Mouse (Mus musculus) spleen, adult 18-20 months (tissue): ENCODE results near the gene Ube2d2b.

Experiments used
- DNase-seq, 2 experiments: peaks; one replicate each; pipeline ENCODE4 v3.0.0; 2022; ENCODE audit warnings: mixed read lengths in 2 of 2

Gene Ube2d2b

GRCm38 (mm10) chr5:107829998-107830560, at the start of gene Ube2d2b:
Gene Ube2d2b (plus strand): TSS chr5:107830099.
- DNase-seq = no peak

GRCm38 (mm10) chr5:107782360-107782759, 47.5 kb upstream of the Ube2d2b start:
- no peak for DNase-seq

GRCm38 (mm10) chr5:107787682-107788443, 42.0 kb upstream of the Ube2d2b start:
- DNase-seq = no peak

- DNase-seq = peak in 1 of 2 experiments; percentile 10
Observed at GRCm38 (mm10) chr5:107789492-107789891, 40.4 kb upstream of the Ube2d2b start.

GRCm38 (mm10) chr5:107791966-107792365, 37.9 kb upstream of the Ube2d2b start:
- no peak for DNase-seq

- DNase-seq = no peak
Observed at GRCm38 (mm10) chr5:107792516-107792915, 37.4 kb upstream of the Ube2d2b start.

- DNase-seq = no peak
Observed at GRCm38 (mm10) chr5:107793258-107793657, 36.6 kb upstream of the Ube2d2b start.

GRCm38 (mm10) chr5:107793927-107794326, 36.0 kb upstream of the Ube2d2b start:
- no peak for DNase-seq

GRCm38 (mm10) chr5:107798290-107798689, 31.6 kb upstream of the Ube2d2b start:
- no peak for DNase-seq

GRCm38 (mm10) chr5:107801234-107801633, 28.7 kb upstream of the Ube2d2b start:
- no peak for DNase-seq

GRCm38 (mm10) chr5:107802621-107803020, 27.3 kb upstream of the Ube2d2b start:
- DNase-seq = no peak

GRCm38 (mm10) chr5:107807496-107807895, 22.4 kb upstream of the Ube2d2b start:
- DNase-seq = no peak

GRCm38 (mm10) chr5:107814651-107815050, 15.2 kb upstream of the Ube2d2b start:
- no peak for DNase-seq

GRCm38 (mm10) chr5:107822521-107822920, 7.4 kb upstream of the Ube2d2b start:
- DNase-seq = no peak

GRCm38 (mm10) chr5:107831351-107831750, 1.5 kb downstream of the Ube2d2b start:
- DNase-seq = no peak

GRCm38 (mm10) chr5:107834287-107834686, 4.4 kb downstream of the Ube2d2b start:
- DNase-seq = no peak

GRCm38 (mm10) chr5:107838891-107839644, 9.2 kb downstream of the Ube2d2b start:
- DNase-seq = no peak

- DNase-seq = no peak
Observed at GRCm38 (mm10) chr5:107840549-107841238, 10.8 kb downstream of the Ube2d2b start.

GRCm38 (mm10) chr5:107847349-107847748, 17.4 kb downstream of the Ube2d2b start:
- no peak for DNase-seq

- no peak for DNase-seq
Observed at GRCm38 (mm10) chr5:107847817-107848216, 17.9 kb downstream of the Ube2d2b start.

- no peak for DNase-seq
Observed at GRCm38 (mm10) chr5:107848964-107849363, 19.1 kb downstream of the Ube2d2b start.

GRCm38 (mm10) chr5:107853807-107854206, 23.9 kb downstream of the Ube2d2b start:
- DNase-seq = no peak

GRCm38 (mm10) chr5:107854556-107854955, 24.7 kb downstream of the Ube2d2b start:
- no peak for DNase-seq
